In genomic region chr2:154508450-154508849, GRCm38 (mm10) we compare ENCODE assay signal across 21 mouse cellular contexts. TPM values are rescaled to one million over a fixed set of nuclear protein-coding genes. Genes with fewer than 3 reads are reported as not detected.
"Had no signal": no experiment of that assay in that cellular context is flagged by ENCODE, and none has a peak within 500 bp of the region (broad histone marks: within the 10 kb centered on the region; RNA-seq: fewer than 3 reads in every experiment).

No protein-coding gene starts in this region.

- DNase-seq: right cerebral cortex, postnatal 4 days had no signal

- H3K27me3 ChIP-seq: lung, embryonic 15.5 days; megakaryocyte, embryonic 14.5 days; midbrain, embryonic 13.5 days; neural tube, embryonic 15.5 days had no signal

- H3K9ac ChIP-seq: liver, embryonic 14.5 days; lung, embryonic 15.5 days; midbrain, embryonic 13.5 days; neural tube, embryonic 15.5 days had no signal

- H3K27ac ChIP-seq: kidney, postnatal 0 days; liver, embryonic 14.5 days; lung, embryonic 15.5 days; midbrain, embryonic 10.5 days; midbrain, embryonic 13.5 days; stomach, postnatal 0 days had no signal

- H3K4me1 ChIP-seq: lung, embryonic 15.5 days; midbrain, embryonic 10.5 days; midbrain, embryonic 13.5 days had no signal

- ATAC-seq: midbrain, embryonic 13.5 days; midbrain, embryonic 16.5 days had no signal

- H3K4me2 ChIP-seq: lung, embryonic 15.5 days; midbrain, embryonic 13.5 days; neural tube, embryonic 15.5 days had no signal

- H3K9me3 ChIP-seq: lung, embryonic 15.5 days; megakaryocyte, embryonic 14.5 days; midbrain, embryonic 10.5 days; midbrain, embryonic 13.5 days; neural tube, embryonic 15.5 days had no signal

- H3K4me3 ChIP-seq: lung, embryonic 15.5 days; midbrain, embryonic 10.5 days; midbrain, embryonic 13.5 days; myocyte; neural tube, embryonic 15.5 days had no signal

RNA-seq across cellular contexts. Expression of gene 1700003F12Rik, which starts 38.4 kb away (rescaled TPM):
- total RNA-seq: liver, adult 2 months; monocyte, adult 5-6 weeks had no signal
- polyA plus RNA-seq: large intestine, adult 2 months had no signal

RNA-seq across cellular contexts. Expression of gene Actl10, which starts 43.1 kb away (rescaled TPM):
- total RNA-seq: layer of hippocampus, postnatal 14 days; left cerebral cortex, postnatal 10 days; left cerebral cortex, postnatal 36 days; monocyte, adult 5-6 weeks had no signal
- polyA plus RNA-seq: intestine, postnatal 0 days; kidney, adult 2 months; kidney, embryonic 14.5 days; kidney, postnatal 0 days; large intestine, adult 2 months; liver, adult 2 months; liver, embryonic 14.5 days; stomach, embryonic 14.5 days; stomach, postnatal 0 days had no signal

RNA-seq across cellular contexts. Expression of gene Necab3, which starts 50.2 kb away (rescaled TPM):
- total RNA-seq: monocyte, adult 5-6 weeks had no signal
